8 mouse cellular contexts compared by ENCODE assay signal in the genomic region with DNA sequence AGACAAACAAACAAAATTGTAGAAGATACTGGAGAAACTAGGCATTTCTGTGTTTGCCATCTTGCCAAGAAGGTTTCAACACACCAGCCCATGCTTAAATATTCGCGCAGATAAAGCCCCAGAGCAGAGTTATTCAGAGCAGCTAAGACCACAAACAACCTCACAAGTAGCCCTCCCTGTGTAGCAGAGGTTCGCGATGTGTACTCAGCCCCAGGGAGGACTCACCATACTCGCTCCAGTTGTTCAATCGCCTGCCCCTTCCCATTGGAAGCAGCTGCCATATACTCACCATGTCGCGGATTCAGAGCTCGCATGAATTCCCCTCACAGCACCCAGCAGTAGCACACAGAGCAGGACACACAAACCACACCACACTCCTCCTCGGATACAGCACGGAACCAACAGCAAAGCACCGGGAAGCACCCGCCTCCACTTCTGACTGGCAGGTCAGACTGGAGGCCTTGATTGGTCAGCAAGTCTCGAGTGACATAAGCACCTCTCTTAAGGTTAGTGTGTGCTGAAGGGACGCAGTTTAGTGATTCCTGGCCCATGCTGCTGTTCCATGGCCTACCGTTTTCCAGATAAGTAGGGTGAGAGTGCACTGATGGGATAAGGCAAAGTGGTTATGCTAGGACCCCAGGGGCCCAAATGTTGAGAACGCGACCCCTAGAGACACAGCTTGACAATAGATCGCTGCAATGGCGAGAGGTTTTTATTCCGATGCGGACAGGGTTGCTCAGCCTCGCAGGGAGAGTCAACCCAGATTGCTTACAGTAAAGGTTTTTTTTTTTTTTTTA. TPM values are rescaled to one million over a fixed set of nuclear protein-coding genes. Genes with fewer than 3 reads are reported as not detected.
DNase-seq lines count a peak whose midpoint lies in the region; ATAC-seq and TF ChIP-seq lines count a peak whose summit lies in the region.
"Not testable (repeated sequence)": the region's sequence is repeated elsewhere in the genome, so short reads cannot be mapped to it uniquely, and the experiment has no call there.

Zfp975 (minus strand) TSS at position 381 of the 797 bp plus-strand sequence.

- not testable (repeated sequence) for H3K79me3 ChIP-seq in C2C12 (ENCODE audit: low read depth)

- ATAC-seq in kidney, embryonic 14.5 days (ENCODE audit: low FRiP score, low TSS enrichment): peak; percentile 100
- peak; percentile 99 for ATAC-seq in limb, embryonic 14.5 days (ENCODE audit: low FRiP score, low read depth)
- peak; percentile 100 for ATAC-seq in midbrain, embryonic 16.5 days

- H3K9me3 ChIP-seq in erythroblast, embryonic 14.5 days (ENCODE audit: control insufficient read depth, low read length); heart, embryonic 10.5 days; kidney, embryonic 14.5 days (ENCODE audit: control insufficient read depth, low read length); limb, embryonic 14.5 days (ENCODE audit: control insufficient read depth, low read length); midbrain, embryonic 16.5 days (replicated peaks; ENCODE audit: control insufficient read depth, low read length, poor library complexity, severe bottlenecking): not testable (repeated sequence)

- peak within 1 kb of the TSS; percentile 58 for H3K9ac ChIP-seq in kidney, embryonic 14.5 days (ENCODE audit: low read depth, low read length)
- peak within 1 kb of the TSS; percentile 68 for H3K9ac ChIP-seq in limb, embryonic 14.5 days (ENCODE audit: low read depth, low read length, severe bottlenecking)
- peak within 1 kb of the TSS; percentile 71 for H3K9ac ChIP-seq in midbrain, embryonic 16.5 days (ENCODE audit: low read depth, low read length)

- peak within 1 kb of the TSS; percentile 67 for H3ac ChIP-seq in C2C12 (ENCODE audit: control insufficient read depth, insufficient read length, low read depth)

- WGBS in heart, embryonic 10.5 days: under 1% methylated on average over 23 of the region's 23 CpGs
- WGBS in kidney, embryonic 14.5 days: under 1% methylated on average over 23 of the region's 23 CpGs
- WGBS in limb, embryonic 14.5 days: under 1% methylated on average over 23 of the region's 23 CpGs
- WGBS in midbrain, embryonic 16.5 days: under 1% methylated on average over 23 of the region's 23 CpGs
- WGBS in spleen, adult 2 months: 2% methylated on average over 23 of the region's 23 CpGs

- not testable (repeated sequence) for H3K79me2 ChIP-seq in C2C12 (ENCODE audit: control insufficient read depth, insufficient read depth)

- not testable (repeated sequence) for H3K4me1 ChIP-seq in erythroblast, embryonic 14.5 days (ENCODE audit: control insufficient read depth); heart, embryonic 10.5 days; kidney, embryonic 14.5 days (ENCODE audit: control insufficient read depth, insufficient read depth, low read length); limb, embryonic 14.5 days (ENCODE audit: control insufficient read depth, insufficient read depth, low read length); midbrain, embryonic 16.5 days (ENCODE audit: control insufficient read depth, insufficient read depth, low read length); spleen, adult 2 months (ENCODE audit: control insufficient read depth, insufficient read depth, insufficient read length)

- peak within 1 kb of the TSS; percentile 80 for H3K27ac ChIP-seq in heart, embryonic 10.5 days
- H3K27ac ChIP-seq in kidney, embryonic 14.5 days (ENCODE audit: low read depth, low read length): peak within 1 kb of the TSS; percentile 51; the same call in 1 of the 2 replicates
- peak within 1 kb of the TSS; percentile 52; the same call in 1 of the 2 replicates for H3K27ac ChIP-seq in limb, embryonic 14.5 days (replicated peaks; ENCODE audit: low read depth, low read length)
- H3K27ac ChIP-seq in midbrain, embryonic 16.5 days (ENCODE audit: low read length): peak within 1 kb of the TSS; percentile 51
- not testable (repeated sequence) for H3K27ac ChIP-seq in spleen, adult 2 months (ENCODE audit: insufficient read depth, low read length)

- not testable (repeated sequence) for H3K36me3 ChIP-seq in C2C12 (ENCODE audit: control insufficient read depth, insufficient read depth); erythroblast, embryonic 14.5 days (ENCODE audit: control insufficient read depth); heart, embryonic 10.5 days; kidney, embryonic 14.5 days (ENCODE audit: control insufficient read depth, insufficient read depth, low read length); limb, embryonic 14.5 days (ENCODE audit: control insufficient read depth, insufficient read depth, low read length); midbrain, embryonic 16.5 days (ENCODE audit: control insufficient read depth, insufficient read depth, low read length); spleen, adult 2 months (ENCODE audit: control insufficient read depth, insufficient read depth, low read length)

- not testable (repeated sequence) for H3K27me3 ChIP-seq in C2C12 (ENCODE audit: control insufficient read depth, insufficient read depth, insufficient read length); erythroblast, embryonic 14.5 days (ENCODE audit: control insufficient read depth); heart, embryonic 10.5 days (ENCODE audit: insufficient read depth, poor library complexity, severe bottlenecking); kidney, embryonic 14.5 days (ENCODE audit: control insufficient read depth, insufficient read depth, low read length); limb, embryonic 14.5 days (ENCODE audit: control insufficient read depth, insufficient read depth, low read length); midbrain, embryonic 16.5 days (ENCODE audit: control insufficient read depth, insufficient read depth, low read depth, low read length); spleen, adult 2 months (ENCODE audit: control insufficient read depth, insufficient read depth, low read length)

- peak; percentile 52; the same call in 1 of the 2 replicates for TF ChIP-seq POLR2A in limb, embryonic 14.5 days (IDR thresholded peaks at IDR 0.05; ENCODE audit: borderline replicate concordance, extremely low read depth, insufficient read depth, insufficient read length)
- TF ChIP-seq POLR2A in spleen, adult 2 months (IDR thresholded peaks at IDR 0.05; ENCODE audit: low read depth, low read length): not testable (repeated sequence)

- H3K4me2 ChIP-seq in kidney, embryonic 14.5 days (replicated peaks; ENCODE audit: low read depth, low read length): peak within 1 kb of the TSS; percentile 44
- peak within 1 kb of the TSS; percentile 48 for H3K4me2 ChIP-seq in limb, embryonic 14.5 days (replicated peaks; ENCODE audit: low read depth, low read length, severe bottlenecking)
- H3K4me2 ChIP-seq in midbrain, embryonic 16.5 days (ENCODE audit: low read length): peak within 1 kb of the TSS; percentile 62

- not testable (repeated sequence) for TF ChIP-seq CTCF in C2C12 (IDR thresholded peaks at IDR 0.05; ENCODE audit: control insufficient read depth, insufficient read depth, insufficient read length); spleen, adult 2 months (IDR thresholded peaks at IDR 0.05; ENCODE audit: extremely low read depth, insufficient read depth, insufficient read length, insufficient replicate concordance)

- DNase-seq in brain, embryonic 18.5 days (ENCODE audit: low read depth, low spot score): peak; percentile 72
- DNase-seq in heart, embryonic 10.5 days (ENCODE audit: low spot score): peak; percentile 93
- DNase-seq in limb, embryonic 14.5 days (ENCODE audit: low spot score): peak; percentile 85
- DNase-seq in spleen, adult 2 months (ENCODE audit: low read depth in 1 of 2, low spot score in 2 of 2): peak; percentile 22 to 62

- peak within 1 kb of the TSS; percentile 34 for H3K4me3 ChIP-seq in C2C12 (ENCODE audit: insufficient read depth, poor library complexity, severe bottlenecking)
- peak within 1 kb of the TSS; percentile 66 for H3K4me3 ChIP-seq in erythroblast, embryonic 14.5 days (replicated peaks)
- peak within 1 kb of the TSS; percentile 60 for H3K4me3 ChIP-seq in heart, embryonic 10.5 days
- peak within 1 kb of the TSS; percentile 54 for H3K4me3 ChIP-seq in kidney, embryonic 14.5 days (ENCODE audit: low read length)
- H3K4me3 ChIP-seq in limb, embryonic 14.5 days (replicated peaks; ENCODE audit: low read length): peak within 1 kb of the TSS; percentile 54
- H3K4me3 ChIP-seq in midbrain, embryonic 16.5 days (ENCODE audit: low read depth, low read length): peak within 1 kb of the TSS; percentile 40
- peak within 1 kb of the TSS; percentile 62 for H3K4me3 ChIP-seq in spleen, adult 2 months (ENCODE audit: extremely low read depth, insufficient read depth, insufficient read length)

RNA-seq across cellular contexts. Expression of gene Zfp975, which starts in this region (rescaled TPM):
- polyA plus RNA-seq in C2C12 (2012; fragmentation: generic; extraction: Trizol): 0.40 TPM
- not detected in 2 replicates for polyA plus RNA-seq in erythroblast, embryonic 14.5 days (2012)
- 9.0 and 9.9 TPM in 2 replicates for polyA plus RNA-seq in heart, embryonic 10.5 days (2016; fragmentation: Nextera tagmentation; extraction: Ambion mirVana)
- 9.2 and 9.7 TPM in 2 replicates for polyA plus RNA-seq in kidney, embryonic 14.5 days (2014; fragmentation: Nextera tagmentation; extraction: Ambion mirVana)
- 2.7 and 4.5 TPM in 2 replicates for polyA plus RNA-seq in limb, embryonic 14.5 days (2012; rRNA removed)
- 6.9 and 7.3 TPM in 2 replicates for polyA plus RNA-seq in limb, embryonic 14.5 days (2014; fragmentation: Nextera tagmentation; extraction: Ambion mirVana)
- polyA plus RNA-seq in midbrain, embryonic 16.5 days (2015; fragmentation: Nextera tagmentation; extraction: Ambion mirVana): 8.1 and 8.4 TPM in 2 replicates
- polyA plus RNA-seq in spleen, adult 2 months (2012; rRNA removed): 0.07 and 0.32 TPM in 2 replicates

Comparison
In these comparisons a context has a peak if more than half of its experiments do, and no peak if none do; other contexts are left out.
1. Peak in DNase-seq and H3K4me3 ChIP-seq in spleen, adult 2 months; RNA of the gene not detected or under 1 TPM.
2. DNase-seq: peak in every context shown above with its lines; median percentile 93 in heart, embryonic 10.5 days; 85 in limb, embryonic 14.5 days; 72 in brain, embryonic 18.5 days; 42 in spleen, adult 2 months.